Mouse (Mus musculus): ENCODE measurements around the gene Ppp1r12c.
A peak's percentile ranks its signal among the peaks of the same experiment; 100 is the strongest.

Gene Ppp1r12c

DNA sequence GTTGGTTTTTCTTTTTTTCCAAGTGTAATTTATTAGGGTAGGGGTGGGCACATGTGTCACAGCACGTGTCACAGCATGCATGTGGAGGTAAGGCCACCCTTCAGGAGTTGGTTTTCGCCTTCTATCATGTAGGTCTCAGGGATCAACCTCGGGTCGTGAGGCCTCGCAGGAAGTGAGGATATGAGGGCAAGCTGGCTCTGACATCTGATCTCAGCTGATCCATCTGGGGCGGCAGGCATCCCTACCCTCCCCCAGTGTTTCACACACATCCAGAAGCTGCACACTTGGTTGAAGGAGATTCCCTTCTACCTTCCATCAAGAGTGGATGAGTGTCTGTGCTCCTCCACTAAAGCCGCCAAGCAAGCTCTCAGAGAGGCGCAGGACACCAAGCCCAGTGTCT, 69.5 kb downstream of the Ppp1r12c start:
- DNase-seq (ENCODE audit: low read depth, low spot score) = no peak

DNA sequence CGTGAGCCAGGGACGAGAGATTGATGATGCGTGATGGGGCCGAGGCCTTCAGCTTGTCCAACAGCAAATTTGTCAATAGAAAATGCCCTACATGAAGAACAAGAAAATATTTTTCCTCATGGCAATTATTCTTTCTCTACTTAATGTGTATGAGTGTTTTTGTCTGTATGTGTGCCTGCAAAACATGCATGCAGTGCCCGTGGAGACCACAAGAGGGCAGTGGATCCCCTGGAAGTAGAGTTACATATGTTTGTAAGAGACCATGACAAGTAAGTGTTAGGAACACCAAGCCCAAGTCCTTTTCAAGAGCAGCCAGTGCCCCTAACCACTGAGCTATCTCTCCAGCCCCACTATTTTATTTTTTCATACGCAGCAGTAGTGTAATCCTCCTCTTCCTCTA, 69.9 kb downstream of the Ppp1r12c start:
- DNase-seq (ENCODE audit: low read depth, low spot score) = peak; percentile 37

Data from retina, adult 2 months (tissue).